Mouse (Mus musculus): ENCODE measurements around the gene Macrod1.
"Not testable (repeated sequence)": the region's sequence is repeated elsewhere in the genome, so short reads cannot be mapped to it uniquely, and the experiment has no call there.

Macrod1 gene

DNA sequence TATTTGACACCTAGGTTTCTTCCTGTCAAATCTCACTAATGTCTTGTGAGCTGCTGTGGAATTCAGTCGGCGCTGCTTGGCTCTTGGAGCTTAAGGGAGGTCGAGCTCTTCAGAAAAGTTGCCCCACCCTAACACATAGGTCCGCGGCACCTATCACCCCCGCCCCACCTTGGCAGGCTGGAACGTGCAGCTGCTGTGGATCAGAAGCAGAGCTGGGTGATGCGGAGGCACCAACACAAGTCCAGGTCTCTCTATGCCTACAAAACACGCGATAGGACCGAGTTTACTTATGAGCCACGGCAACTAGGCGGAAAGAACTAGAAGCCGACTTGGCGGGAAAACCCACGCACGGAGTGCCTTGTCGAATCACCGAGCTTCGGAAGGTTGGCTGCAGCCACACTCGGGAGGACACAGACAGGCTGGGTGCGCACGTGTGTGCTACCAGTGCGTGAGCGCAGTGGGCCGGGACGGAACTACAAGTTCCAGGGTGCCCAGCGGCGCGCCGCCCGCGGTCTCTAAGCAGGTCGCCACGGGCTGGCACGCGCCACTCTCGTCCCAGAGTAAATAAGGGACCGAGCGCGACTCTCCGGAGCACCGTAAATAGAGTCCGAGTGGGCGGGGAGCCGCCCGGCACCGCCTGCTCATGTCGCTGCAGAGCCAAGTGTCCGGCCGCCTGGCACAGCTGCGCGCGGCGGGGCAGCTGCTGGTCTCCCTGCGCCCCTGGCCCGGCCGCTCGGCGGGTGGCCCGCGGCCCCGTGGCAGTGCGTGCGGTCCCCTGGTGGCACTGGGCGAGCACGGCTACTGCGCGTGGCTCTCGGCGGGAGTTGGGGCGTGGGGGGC lies at the start of gene Macrod1:
TSS of gene Macrod1 (plus strand) at position 563 of the 840 bp plus-strand sequence.
- in situ Hi-C loops (cut with MboI, MseI) = no loop called here

DNA sequence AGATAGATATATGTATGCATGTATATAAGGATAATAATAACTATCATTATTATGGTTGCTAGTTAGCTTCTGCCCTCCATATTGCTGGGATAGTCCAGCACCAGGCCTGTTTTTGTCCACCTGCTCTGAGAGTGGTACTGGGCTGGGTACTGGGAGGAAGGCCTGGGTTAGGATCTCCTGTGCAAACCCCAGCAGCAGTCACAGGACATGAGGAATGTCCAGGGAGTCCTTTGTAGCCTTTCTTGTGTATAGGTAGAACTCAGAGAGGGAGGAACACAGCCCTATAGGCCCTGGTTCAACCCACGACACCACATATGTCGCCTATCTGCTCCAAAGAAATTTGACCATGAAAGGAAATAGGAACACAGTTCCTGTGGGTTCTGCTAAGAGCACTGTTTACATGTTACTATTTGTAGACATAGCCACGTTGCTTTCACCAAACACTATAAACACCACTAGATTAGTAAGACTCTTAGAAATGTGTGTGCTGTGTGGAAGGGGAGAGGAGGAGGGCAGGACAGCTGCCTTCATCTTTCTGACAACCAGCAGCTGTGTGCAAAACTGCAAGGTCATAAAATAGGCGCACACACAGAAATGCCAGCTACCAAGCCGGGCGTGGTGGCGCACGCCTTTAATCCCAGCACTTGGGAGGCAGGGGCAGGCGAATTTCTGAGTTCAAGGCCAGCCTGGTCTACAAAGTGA lies 49.6 kb upstream of the Macrod1 start:
- in situ Hi-C loops (cut with MboI, MseI) = no loop called here

DNA sequence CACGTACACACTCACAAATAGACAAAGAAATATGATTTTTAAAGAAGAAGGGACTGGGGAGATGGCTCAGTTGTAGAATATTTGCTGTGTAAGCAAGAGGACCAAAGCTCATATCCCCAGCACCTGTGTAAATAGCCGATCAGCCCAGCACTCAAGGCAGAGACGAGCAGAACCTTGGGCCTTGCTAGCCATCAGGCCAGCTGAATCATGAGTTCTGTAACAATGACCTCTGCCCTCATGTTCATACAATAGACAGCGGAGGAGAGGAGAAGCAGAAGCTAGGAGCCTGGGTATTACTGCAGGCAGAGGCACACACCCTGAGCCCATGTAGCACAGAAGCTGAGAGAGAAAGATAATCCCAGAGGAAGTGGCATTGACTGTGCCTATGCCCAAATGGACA lies 44.2 kb upstream of the Macrod1 start:
- in situ Hi-C loops (cut with MboI, MseI) = no loop called here

DNA sequence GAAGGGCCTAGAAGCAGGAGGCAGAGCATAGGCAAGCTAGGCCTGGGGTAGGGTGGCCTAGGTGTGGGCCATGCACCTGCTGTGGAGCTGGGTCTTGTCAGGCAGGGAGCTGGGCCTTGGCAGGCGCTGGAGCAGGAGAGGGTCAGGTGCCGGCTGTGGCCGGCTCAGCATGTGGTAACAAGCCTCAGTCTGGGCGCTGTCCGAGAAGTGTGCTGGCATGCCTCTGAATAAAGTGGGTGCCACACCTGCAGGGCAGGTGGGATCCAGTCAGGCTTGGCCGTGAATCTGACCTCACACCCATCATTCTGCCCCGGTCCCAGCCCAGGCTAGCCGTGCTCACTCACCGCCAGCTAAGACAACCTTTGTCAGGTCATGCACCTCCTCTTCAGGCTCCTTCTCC lies 42.6 kb upstream of the Macrod1 start:
- in situ Hi-C loops (cut with MboI, MseI) = no loop called here

- in situ Hi-C loops (cut with MboI, MseI) = no loop called here
Observed at GRCm38 (mm10) chr19:7014481-7015135, 42.0 kb upstream of the Macrod1 start.

DNA sequence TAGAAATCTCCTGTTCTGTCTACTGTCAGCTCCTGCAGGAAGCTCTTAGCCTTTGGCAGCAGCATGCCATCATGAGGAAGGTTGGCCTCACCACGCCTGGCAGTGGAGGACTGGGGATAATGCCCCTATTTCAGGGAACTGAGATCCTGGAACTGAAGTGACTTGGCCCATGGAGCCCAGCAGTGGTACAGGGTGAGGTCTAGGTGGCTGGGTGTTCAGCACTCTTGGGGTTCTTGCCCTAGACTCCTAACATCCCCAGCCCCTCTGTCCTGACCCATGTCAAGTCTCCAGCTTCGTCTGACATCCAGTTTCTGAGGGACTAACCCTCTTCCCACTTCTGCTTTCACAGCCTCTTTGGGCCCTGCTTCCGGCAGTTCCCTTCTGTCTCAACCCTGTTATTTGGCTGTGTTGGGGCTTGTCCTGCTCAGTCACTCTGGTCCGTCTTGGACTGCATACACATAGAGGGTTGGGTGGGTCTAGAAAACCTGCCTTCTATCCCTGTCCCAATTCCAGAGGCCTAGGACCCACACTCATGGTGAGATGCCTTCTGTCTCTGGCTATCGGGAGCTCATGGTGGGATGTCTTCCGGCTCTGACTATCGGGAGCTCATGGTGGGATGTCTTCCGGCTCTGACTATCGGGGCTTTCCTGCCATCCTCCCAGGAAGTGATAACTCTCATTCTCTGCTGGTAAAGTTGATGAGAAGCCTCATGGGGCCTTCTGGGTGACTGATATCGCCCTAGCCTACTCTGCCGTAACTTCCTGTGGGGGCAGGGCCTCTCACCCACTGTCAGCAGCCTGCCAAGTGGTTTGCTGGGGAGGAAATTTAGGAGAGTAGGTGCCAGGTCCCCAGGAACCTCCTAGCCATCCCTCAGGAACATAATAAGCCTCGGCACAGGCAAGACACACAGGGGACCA lies 38.8 kb upstream of the Macrod1 start:
- in situ Hi-C loops (cut with MboI, MseI) = no loop called here

DNA sequence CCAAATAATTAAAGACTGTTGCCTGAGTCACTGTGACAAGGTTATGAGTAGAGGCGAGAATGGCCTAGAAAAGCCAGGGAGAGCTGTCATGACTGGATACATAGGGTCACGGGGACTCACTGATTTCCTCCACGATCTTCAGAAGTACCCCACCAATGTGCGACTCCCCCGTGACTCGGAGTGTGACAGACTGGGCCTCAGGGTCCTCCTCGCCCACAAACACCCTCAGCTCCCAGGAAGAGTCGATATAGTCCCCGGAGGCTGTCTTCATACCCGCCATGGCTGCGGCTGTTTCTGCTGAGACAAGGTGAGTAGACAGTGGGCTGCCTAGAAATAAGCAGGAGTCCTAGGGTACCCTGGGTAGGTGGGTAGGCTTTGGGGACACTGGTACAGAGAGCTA lies 38.1 kb upstream of the Macrod1 start:
- in situ Hi-C loops (cut with MboI, MseI) = no loop called here

- in situ Hi-C loops (cut with MboI, MseI) = no loop called here
Observed at GRCm38 (mm10) chr19:7019191-7019590, 37.4 kb upstream of the Macrod1 start, which contains the start of gene Fermt3. Gene Fermt3, minus strand, starts transcription at chr19:7019469.

GRCm38 (mm10) chr19:7020224-7020641 lies 36.4 kb upstream of the Macrod1 start:
- in situ Hi-C loops (cut with MboI, MseI) = no loop called here

DNA sequence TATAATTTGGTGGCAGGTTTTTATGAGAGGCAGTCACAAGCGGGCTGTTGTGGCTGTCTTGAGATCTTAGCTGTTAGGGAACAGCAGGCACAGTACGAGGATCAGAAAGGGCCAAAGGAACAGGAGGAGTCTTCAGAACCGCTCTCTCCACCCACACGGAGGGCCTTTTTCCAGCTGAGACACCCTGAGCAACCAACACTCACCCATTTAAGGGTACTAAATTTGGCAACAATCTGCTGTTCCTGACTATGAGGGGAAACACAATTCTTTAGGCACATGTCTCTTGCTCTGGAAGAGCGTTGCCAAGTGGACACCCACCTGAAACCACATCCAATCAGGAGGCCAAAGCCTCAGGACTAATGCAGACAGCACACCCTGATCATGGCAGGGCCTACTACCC lies 27.1 kb upstream of the Macrod1 start:
- in situ Hi-C loops (cut with MboI, MseI) = no loop called here

GRCm38 (mm10) chr19:7034006-7034405 lies 22.6 kb upstream of the Macrod1 start:
- in situ Hi-C loops (cut with MboI, MseI) = no loop called here

- in situ Hi-C loops (cut with MboI, MseI) = no loop called here
Observed at GRCm38 (mm10) chr19:7039088-7039720, 17.4 kb upstream of the Macrod1 start.

DNA sequence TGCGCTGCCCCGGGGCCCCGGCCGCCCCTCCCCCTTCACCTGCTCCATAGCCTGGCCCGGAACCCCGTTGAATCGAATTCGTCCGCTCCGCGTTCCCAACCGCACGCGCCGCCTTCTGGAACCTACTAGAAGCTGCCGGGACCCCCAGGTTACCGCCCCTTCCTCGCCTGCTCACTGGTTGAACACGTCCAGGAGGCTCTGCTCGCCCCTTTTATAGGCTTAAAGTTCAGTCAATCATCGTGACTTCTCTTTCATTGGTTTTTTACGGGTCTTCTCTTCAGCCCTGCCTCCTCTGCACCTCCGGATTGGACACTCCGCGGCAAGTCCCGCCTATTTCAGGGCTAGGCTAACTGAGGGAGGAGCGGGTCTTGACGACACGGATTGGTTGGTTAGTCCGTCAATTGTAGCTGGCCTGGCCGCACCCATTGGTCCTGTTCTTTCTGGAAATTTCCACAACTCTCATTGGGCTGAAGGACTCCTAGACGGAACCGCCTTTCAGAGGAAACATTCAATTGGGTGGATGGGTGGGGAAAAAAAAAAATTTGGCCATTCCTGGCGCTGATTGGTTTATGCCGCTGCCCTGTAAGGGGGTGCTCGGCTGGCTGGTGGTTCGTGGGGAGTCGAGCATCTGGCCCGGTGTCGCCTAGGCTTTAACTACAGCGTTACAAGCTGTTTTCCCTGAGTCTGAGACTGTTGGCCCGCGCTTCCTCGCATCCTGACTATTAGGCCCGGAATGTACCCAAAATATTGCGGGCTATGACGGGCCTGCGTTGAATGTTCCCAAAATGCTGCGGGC lies 16.6 kb upstream of the Macrod1 start, which contains the start of gene Stip1:
TSS of gene Stip1 (minus strand) at position 127 of the 796 bp plus-strand sequence.
- in situ Hi-C loops (cut with MboI, MseI) = no loop called here

DNA sequence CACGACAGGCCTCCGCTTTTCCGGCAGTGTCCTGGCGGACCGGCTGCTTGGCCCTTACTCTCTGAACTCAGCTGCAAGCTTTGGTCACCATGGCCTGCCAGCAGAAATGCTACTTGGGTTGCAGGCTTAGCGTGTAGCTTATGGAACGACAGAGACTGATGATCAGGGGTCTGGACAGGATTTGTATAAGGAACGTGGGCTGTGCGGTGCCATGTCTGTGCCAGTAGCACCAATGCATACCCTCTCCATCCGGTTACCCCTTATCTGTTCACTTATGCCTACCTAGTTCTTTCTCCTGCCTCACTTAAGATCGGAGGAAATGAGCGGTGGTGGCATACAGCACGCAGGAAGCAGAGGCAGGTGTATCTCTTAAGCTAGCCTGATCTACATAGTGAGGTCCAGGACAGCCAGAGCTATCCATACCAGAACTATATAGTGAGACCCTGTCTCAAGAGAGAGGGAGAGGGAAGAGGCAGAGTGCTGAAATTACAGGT lies 15.9 kb upstream of the Macrod1 start:
- in situ Hi-C loops (cut with MboI, MseI) = no loop called here

DNA sequence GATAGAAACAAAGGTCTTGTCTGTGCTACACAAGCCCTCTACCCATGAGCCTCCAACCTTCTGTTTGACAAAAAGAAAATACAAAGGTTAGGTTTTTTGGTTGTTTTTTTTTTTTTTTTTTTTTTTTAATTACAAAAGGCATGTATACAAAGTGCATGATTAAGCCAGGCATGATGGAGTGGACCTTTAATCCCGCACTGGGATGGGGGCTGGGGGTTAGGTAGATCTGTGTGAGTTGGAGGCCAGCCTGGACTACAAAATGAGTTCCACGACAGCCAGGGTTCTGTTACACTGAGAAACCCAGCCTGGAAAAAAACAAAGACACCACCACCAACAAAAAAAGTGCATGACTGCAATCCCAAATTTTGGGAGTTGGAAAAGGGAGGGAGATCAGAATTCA lies 15.4 kb upstream of the Macrod1 start:
- in situ Hi-C loops (cut with MboI, MseI) = no loop called here

DNA sequence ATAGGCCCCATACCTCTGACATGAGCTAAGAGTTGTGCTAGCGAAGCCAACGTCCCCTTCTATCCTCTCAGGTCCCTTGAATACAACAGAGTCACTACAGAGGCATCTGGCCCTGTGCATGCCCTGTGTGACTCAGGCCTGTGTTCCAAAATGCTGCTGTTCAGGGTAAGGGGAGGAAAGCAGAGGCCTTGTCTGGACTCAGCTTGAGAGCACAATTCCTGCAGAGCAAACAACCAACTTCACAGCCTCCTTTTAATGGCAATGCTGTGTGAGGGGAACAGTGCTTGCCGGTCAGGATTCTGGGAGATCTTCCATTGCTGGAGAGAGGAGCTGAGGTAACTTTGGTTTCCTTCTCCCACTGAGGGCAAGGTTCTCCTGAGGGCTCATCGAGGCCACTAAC lies 12.3 kb upstream of the Macrod1 start:
- in situ Hi-C loops (cut with MboI, MseI) = no loop called here

DNA sequence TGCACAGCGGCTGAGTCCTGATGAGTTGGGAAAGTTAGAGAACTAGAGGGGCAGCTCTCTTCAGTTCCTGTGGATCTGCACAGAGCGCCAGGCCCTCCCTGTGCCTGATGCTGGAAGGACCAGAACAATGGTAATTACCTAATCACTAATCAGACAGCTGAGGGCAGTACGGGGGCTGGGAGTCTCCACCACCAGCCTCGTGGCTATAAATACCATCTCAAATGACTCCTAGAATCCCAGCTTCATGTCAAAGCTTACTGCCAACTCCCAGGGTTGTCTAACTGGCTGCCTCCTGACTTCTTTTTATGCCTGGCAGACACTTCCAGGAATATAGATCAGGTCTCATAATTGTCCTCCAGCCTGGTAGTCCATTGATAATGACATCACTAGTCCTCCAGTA lies 11.9 kb upstream of the Macrod1 start:
- in situ Hi-C loops (cut with MboI, MseI) = no loop called here

DNA sequence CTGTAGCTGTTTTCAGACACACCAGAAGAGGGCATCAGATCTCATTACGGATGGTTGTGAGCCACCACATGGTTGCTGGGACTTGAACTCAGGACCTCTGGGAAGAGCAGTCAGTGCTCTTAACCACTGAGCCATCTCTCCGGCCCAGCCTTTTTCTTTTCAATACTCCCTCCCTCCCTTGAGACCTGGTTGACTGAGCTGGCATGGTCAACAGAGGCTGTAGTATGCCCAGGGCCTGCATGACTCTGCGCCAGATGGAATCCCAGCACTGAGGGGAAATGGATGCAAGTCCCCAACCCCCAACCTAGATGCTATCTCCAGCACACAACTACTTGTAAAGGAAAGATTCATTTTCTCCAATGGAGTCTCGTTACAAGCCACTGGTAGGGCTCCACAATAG lies 3.2 kb upstream of the Macrod1 start:
- in situ Hi-C loops (cut with MboI, MseI) = not testable (repeated sequence)

- in situ Hi-C loops (cut with MboI, MseI) = no loop called here
Observed at GRCm38 (mm10) chr19:7054772-7055171, 1.8 kb upstream of the Macrod1 start.

GRCm38 (mm10) chr19:7055173-7055572 lies 1.4 kb upstream of the Macrod1 start:
- in situ Hi-C loops (cut with MboI, MseI) = no loop called here
